Mouse (Mus musculus) CH12.LX (cell line): ENCODE data around the gene Cbr2.

Experiments
- CHD2 ChIP-seq: IDR thresholded peaks from 2 replicates; pipeline ENCODE4 v1.6.1; 2011; ENCODE audit warnings: low read length, improper control_type of control experiment
- CTCF ChIP-seq, 2 experiments: IDR thresholded peaks in 1 of 2; conservative IDR thresholded peaks in 1 of 2; 2 replicates each; pipeline ENCODE4 v1.5.1; 2011 to 2012; ENCODE audit warnings: low read depth in 2 of 2, low read length in 2 of 2, improper control_type of control experiment in 1 of 2, inconsistent platforms in 1 of 2, mild to moderate bottlenecking in 1 of 2, moderate library complexity in 1 of 2
- E2F4 ChIP-seq: IDR thresholded peaks from 2 replicates; pipeline ENCODE4 v1.6.1; 2011; ENCODE audit warnings: low read depth, low read length, improper control_type of control experiment; ENCODE audit not compliant: insufficient replicate concordance
- EP300 ChIP-seq: IDR thresholded peaks from 2 replicates; pipeline ENCODE4 v1.6.1; 2011; ENCODE audit warnings: low read length, improper control_type of control experiment
- MAFK ChIP-seq: IDR thresholded peaks from 2 replicates; pipeline ENCODE4 v1.6.1; 2011; ENCODE audit warnings: low read length, improper control_type of control experiment; ENCODE audit not compliant: insufficient replicate concordance
- POLR2A ChIP-seq: IDR thresholded peaks from 2 replicates; pipeline ENCODE4 v1.6.1; 2011; ENCODE audit warnings: low read depth, mild to moderate bottlenecking, improper control_type of control experiment, low read length
- RCOR1 ChIP-seq: conservative IDR thresholded peaks from 2 replicates; pipeline ENCODE4 v1.6.1; 2012; ENCODE audit warnings: low read depth, mild to moderate bottlenecking, inconsistent platforms, low read length, improper control_type of control experiment
- TBP ChIP-seq: conservative IDR thresholded peaks from 2 replicates; pipeline ENCODE4 v1.6.1; 2011; ENCODE audit warnings: low read depth, low read length, improper control_type of control experiment

- TF ChIP-seq RCOR1 (no peak), E2F4 (no peak), CTCF (conservative IDR thresholded peaks at IDR 0.05 in 1 of 2, IDR thresholded peaks at IDR 0.05 in 1 of 2; ENCODE audit: low read depth in 2 of 2, low read length in 2 of 2) (no peak), EP300 (no peak), TBP (no peak), CHD2 (no peak), MAFK (no peak), POLR2A (no peak)
Measured at GRCm38 (mm10) chr11:120751606-120752005, 19.7 kb upstream of the Cbr2 start.
